Mouse (Mus musculus) lung, postnatal 0 days (tissue): ENCODE measurements at regions not wholly inside any gene's neighbourhood (a gene's known extent, or its start where the extent isn't known, plus 50 kb on each side); places are given as distances from the start of the nearest gene placed in this dataset.

ENCODE experiments used
- ATAC-seq: fragments of 200-750 bp; cut with Nextera tagmentation; 2 replicates; pipeline ENCODE4 v1.8.0; 2017; ENCODE audit warnings: moderate library complexity
- DNase-seq: peaks from one replicate; pipeline ENCODE4 v3.0.0-alpha.2; 2016; ENCODE audit warnings: low spot score
- H3K27ac ChIP-seq: fragments of 300-500 bp; sonication (generic); 2 replicates; pipeline ENCODE4 v1.5.1; 2014; ENCODE audit warnings: antibody characterized with exemption, mild to moderate bottlenecking, low read length, mixed read lengths
- H3K27me3 ChIP-seq: fragments of 300-500 bp; sonication (generic); replicated peaks from 2 replicates; pipeline ENCODE4 v1.6.1; 2014; ENCODE audit warnings: low read length, mixed read lengths; ENCODE audit not compliant: insufficient read depth
- H3K36me3 ChIP-seq: fragments of 300-500 bp; sonication (generic); 2 replicates; pipeline ENCODE4 v1.6.1; 2014; ENCODE audit warnings: low read length, mixed read lengths; ENCODE audit not compliant: insufficient read depth
- H3K4me1 ChIP-seq: fragments of 300-500 bp; sonication (generic); 2 replicates; pipeline ENCODE4 v1.6.1; 2014; ENCODE audit warnings: antibody characterized with exemption, low read depth, low read length, mixed read lengths; ENCODE audit not compliant: insufficient read depth
- H3K4me2 ChIP-seq: fragments of 300-500 bp; sonication (generic); replicated peaks from 2 replicates; pipeline ENCODE4 v1.6.1; 2014; ENCODE audit warnings: low read depth, mild to moderate bottlenecking, low read length, moderate library complexity, mixed read lengths
- H3K4me3 ChIP-seq: fragments of 300-500 bp; sonication (generic); 2 replicates; pipeline ENCODE4 v1.5.1; 2014; ENCODE audit warnings: low read depth, low read length
- H3K9ac ChIP-seq: fragments of 300-500 bp; sonication (generic); replicated peaks from 2 replicates; pipeline ENCODE4 v1.6.1; 2014; ENCODE audit warnings: low read depth, mild to moderate bottlenecking
- H3K9me3 ChIP-seq: fragments of 300-500 bp; sonication (generic); 2 replicates; pipeline ENCODE4 v1.6.1; 2016; ENCODE audit warnings: low read length, mixed read lengths
- CTCF ChIP-seq: IDR thresholded peaks from 2 replicates; pipeline ENCODE4 v1.5.1; 2016; ENCODE audit warnings: antibody characterized with exemption, mild to moderate bottlenecking
- EP300 ChIP-seq: IDR thresholded peaks from 2 replicates; pipeline ENCODE4 v1.6.1; 2016; ENCODE audit warnings: antibody characterized with exemption, mild to moderate bottlenecking, control low read depth
- WGBS: fragments of 180-500 bp; shearing (Covaris S2); extraction: QIAGEN DNeasy Blood & Tissue Kit; methylation state at CpG from one replicate; pipeline ENCODE4 v1.1.7; 2014; 5-methylcytosine and 5-hydroxymethylcytosine counted together

GRCm38 (mm10) chr1:69382374-69382773, 274.5 kb upstream of the Erbb4 start:
- H3K27me3 ChIP-seq = no peaks in the 10 kb centered on the region
- H3K9me3 ChIP-seq = no peaks in the 10 kb centered on the region
- H3K4me3 ChIP-seq = no peak overlapping the region
- TF ChIP-seq EP300 = no peak
- TF ChIP-seq CTCF = no peak
- H3K4me2 ChIP-seq = no peak overlapping the region
- ATAC-seq = no peak
- no peak overlapping the region for H3K9ac ChIP-seq
- DNase-seq = no peak
- no peaks in the 10 kb centered on the region for H3K4me1 ChIP-seq
- WGBS = 85% methylated on average over 1 of the region's 1 CpGs
- H3K36me3 ChIP-seq = no peaks in the 10 kb centered on the region
- no peak overlapping the region for H3K27ac ChIP-seq

DNA sequence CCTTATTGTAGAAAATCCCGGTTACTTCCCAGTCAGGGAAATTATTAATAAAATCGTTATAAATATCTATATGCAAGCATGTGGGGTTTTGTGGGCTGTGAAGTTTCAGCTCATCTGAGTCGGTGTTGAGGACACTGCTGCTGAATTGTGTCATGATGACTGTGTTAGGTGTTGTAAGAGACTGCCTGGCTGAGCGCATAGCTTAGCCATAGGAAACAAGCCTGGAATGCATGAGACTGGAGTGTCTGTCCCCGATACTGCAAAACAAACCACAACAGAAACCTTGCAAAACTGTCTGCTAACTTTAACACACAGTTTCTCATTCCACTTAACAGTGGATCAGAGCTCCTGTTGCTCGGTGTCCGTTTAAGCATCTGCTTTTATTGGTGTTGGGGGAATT, 271.9 kb upstream of the Erbb4 start:
- WGBS = 79% methylated on average over 7 of the region's 7 CpGs
- DNase-seq (no peak), ATAC-seq (no peak)
- no peak overlapping the region for H3K27ac ChIP-seq
- H3K9ac ChIP-seq = no peak overlapping the region
- no peaks in the 10 kb centered on the region for H3K4me1 ChIP-seq
- no peaks in the 10 kb centered on the region for H3K36me3 ChIP-seq
- H3K4me3 ChIP-seq = no peak overlapping the region
- H3K27me3 ChIP-seq = no peaks in the 10 kb centered on the region
- H3K4me2 ChIP-seq = no peak overlapping the region
- H3K9me3 ChIP-seq = no peaks in the 10 kb centered on the region
- TF ChIP-seq EP300 (no peak), CTCF (no peak)

GRCm38 (mm10) chr1:69376923-69377706, 269.3 kb upstream of the Erbb4 start:
- Histone ChIP-seq H3K27me3 (no peaks in the 10 kb centered on the region), H3K9me3 (no peaks in the 10 kb centered on the region), H3K4me1 (no peaks in the 10 kb centered on the region), H3K9ac (no peak overlapping the region), H3K4me3 (no peak overlapping the region), H3K27ac (no peak overlapping the region), H3K4me2 (no peak overlapping the region), H3K36me3 (no peaks in the 10 kb centered on the region)
- no peak for ATAC-seq
- 96% methylated on average over 45 of the region's 46 CpGs for WGBS
- DNase-seq = no peak
- TF ChIP-seq EP300 = no peak
- TF ChIP-seq CTCF = no peak

- Histone ChIP-seq H3K4me2 (no peak overlapping the region), H3K9me3 (no peaks in the 10 kb centered on the region), H3K36me3 (no peaks in the 10 kb centered on the region), H3K4me1 (no peaks in the 10 kb centered on the region), H3K9ac (no peak overlapping the region), H3K4me3 (no peak overlapping the region), H3K27ac (no peak overlapping the region), H3K27me3 (no peaks in the 10 kb centered on the region)
- ATAC-seq (no peak), DNase-seq (no peak)
- no peak for TF ChIP-seq EP300
- TF ChIP-seq CTCF = no peak
- WGBS = 15% methylated on average over 1 of the region's 1 CpGs
Measured at GRCm38 (mm10) chr1:69375246-69375645, 267.4 kb upstream of the Erbb4 start.

GRCm38 (mm10) chr1:69370078-69370477, 262.2 kb upstream of the Erbb4 start:
- H3K4me3 ChIP-seq = no peak overlapping the region
- no peak for ATAC-seq

GRCm38 (mm10) chr1:69367531-69367930, 259.7 kb upstream of the Erbb4 start:
- Histone ChIP-seq H3K4me2 (no peak overlapping the region), H3K4me3 (no peak overlapping the region), H3K27me3 (no peaks in the 10 kb centered on the region), H3K9ac (no peak overlapping the region), H3K9me3 (no peaks in the 10 kb centered on the region), H3K4me1 (no peaks in the 10 kb centered on the region), H3K27ac (no peak overlapping the region), H3K36me3 (no peaks in the 10 kb centered on the region)
- no peak for ATAC-seq
- 35% methylated on average over 1 of the region's 1 CpGs for WGBS
- no peak for DNase-seq
- no peak for TF ChIP-seq EP300
- no peak for TF ChIP-seq CTCF

More at GRCm38 (mm10) chr1:69370078-69370477, 262.2 kb upstream of the Erbb4 start:
- H3K4me1 ChIP-seq = no peaks in the 10 kb centered on the region
- no peaks in the 10 kb centered on the region for H3K9me3 ChIP-seq
- TF ChIP-seq CTCF (no peak), EP300 (no peak)
- WGBS = 84% methylated on average over 2 of the region's 2 CpGs
- no peak overlapping the region for H3K27ac ChIP-seq
- no peaks in the 10 kb centered on the region for H3K36me3 ChIP-seq
- no peak for DNase-seq
- H3K27me3 ChIP-seq = no peaks in the 10 kb centered on the region
- no peak overlapping the region for H3K4me2 ChIP-seq
- H3K9ac ChIP-seq = no peak overlapping the region

DNA sequence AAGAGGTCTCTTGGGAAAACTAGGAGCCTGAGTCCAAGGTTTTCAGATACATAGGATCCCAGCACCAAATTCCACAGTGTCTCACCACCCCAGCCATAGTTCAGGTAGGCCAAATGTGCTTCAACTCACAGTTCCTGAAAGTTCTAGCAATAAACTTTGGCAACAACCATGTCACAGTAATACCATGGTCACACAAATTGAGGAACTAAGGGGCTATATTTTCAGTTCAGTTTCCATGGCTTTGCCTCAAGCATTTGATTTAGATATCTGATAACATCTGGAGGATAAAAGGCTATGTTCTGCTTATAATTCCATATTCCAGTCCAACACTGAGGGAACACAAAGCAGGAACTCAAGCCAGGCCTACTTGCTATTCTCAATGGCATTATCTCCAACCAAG, 256.2 kb upstream of the Erbb4 start:
- ATAC-seq (no peak), DNase-seq (no peak)
- no peaks in the 10 kb centered on the region for H3K27me3 ChIP-seq
- H3K27ac ChIP-seq = no peak overlapping the region
- no peak overlapping the region for H3K4me3 ChIP-seq
- no peak overlapping the region for H3K4me2 ChIP-seq
- H3K9me3 ChIP-seq = no peaks in the 10 kb centered on the region
- H3K36me3 ChIP-seq = no peaks in the 10 kb centered on the region
- no peaks in the 10 kb centered on the region for H3K4me1 ChIP-seq
- H3K9ac ChIP-seq = no peak overlapping the region
- TF ChIP-seq CTCF (no peak), EP300 (no peak)
